Mouse (Mus musculus) megakaryocyte progenitor cell, adult 5-6 weeks (primary cell): ENCODE results near the gene Anks1b. TPM values are rescaled to one million over a fixed set of nuclear protein-coding genes. Genes with fewer than 3 reads are reported as not detected.

ENCODE experiments used
- ATAC-seq: replicated peaks from 2 replicates; pipeline ENCODE4 v1.8.0; 2016; ENCODE audit warnings: mild to moderate bottlenecking, moderate TSS enrichment, inconsistent platforms; ENCODE audit not compliant: poor library complexity
- total RNA-seq, 2 experiments: library from RNA; stranded (forward) in 1 of 2; stranded (reverse) in 1 of 2; fragments of 157-497, 149-512 nt in 1 of 2; fragments of 200-1000 nt in 1 of 2; gene quantifications; 2 replicates each; pipeline versions ENCODE4 v1.2.3 to v1.2.4; 2015 to 2017

The Anks1b gene
- total RNA-seq, 2 experiments from 2014 or later, result not detected

GRCm38 (mm10) chr10:90140947-90141346 is 267.6 kb downstream of the Anks1b start:
- no peak for ATAC-seq

DNA sequence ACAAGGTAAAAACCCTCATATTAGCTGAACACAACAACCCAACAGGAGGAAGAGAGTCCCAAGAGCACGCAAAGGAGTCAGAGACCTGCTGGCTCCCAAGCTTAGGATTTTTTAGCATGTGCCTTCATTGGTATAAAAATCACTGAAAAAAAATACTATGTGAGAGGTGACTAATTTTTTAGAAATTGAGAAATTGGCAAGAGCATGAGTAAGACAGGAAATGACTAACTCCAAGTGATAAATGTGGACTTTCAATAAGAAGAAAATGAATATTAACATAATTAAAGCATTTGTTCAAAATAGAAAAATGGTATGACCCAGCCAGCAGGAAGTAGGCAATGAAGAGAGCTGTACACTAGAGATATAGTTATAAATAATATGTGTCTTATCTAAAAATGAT is 271.1 kb downstream of the Anks1b start:
- no peak for ATAC-seq

GRCm38 (mm10) chr10:90151510-90151909 is 278.2 kb downstream of the Anks1b start:
- no peak for ATAC-seq

DNA sequence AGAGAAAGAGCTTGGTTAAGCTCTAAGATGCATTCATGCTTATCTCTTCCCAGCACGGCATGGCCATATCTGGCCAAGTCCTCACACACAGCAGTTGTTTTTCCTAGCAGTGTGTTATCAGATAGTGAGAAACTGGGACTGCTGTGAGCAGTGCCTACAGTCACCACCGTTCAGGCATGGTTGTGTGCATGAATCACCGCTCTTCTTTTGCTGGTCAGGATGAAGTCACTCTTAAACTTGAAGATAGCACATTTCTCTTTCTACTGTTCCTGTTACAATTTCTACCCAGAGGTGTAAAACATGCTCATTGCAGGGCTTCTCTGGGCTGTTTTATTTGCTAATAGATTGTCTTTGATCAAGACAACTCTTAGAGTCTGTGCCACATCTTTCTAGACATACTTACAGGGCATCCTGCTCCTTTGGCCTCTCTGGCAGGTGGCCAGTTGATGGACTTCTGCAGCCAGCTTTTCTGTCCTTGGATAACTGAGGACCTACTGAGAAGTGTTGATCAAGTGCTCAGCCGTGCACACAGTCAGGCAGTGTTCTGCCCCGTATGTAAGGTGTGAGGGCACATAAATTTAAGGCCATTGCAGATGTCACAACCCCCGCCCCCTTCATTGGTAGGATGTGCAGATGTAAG is 296.8 kb downstream of the Anks1b start:
- ATAC-seq, result no peak

DNA sequence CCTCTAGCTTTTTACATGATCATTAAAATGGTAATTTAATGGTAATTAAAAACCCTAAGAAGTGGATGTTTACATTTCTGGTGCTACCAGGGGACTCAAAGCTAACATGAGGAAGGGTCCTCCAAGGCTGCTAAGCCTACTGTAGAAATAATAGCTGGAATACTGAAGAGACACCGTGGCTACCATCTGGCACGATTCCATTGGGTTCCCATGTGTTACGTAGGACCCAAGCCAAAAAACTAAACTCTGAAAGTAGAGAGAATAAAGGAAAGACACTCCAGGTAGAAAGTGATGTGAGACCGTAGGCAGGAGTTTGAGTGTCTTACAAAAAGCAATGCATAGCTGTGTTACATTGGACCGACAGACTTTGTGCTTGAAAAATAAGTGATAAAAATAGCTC is 317.1 kb downstream of the Anks1b start:
- ATAC-seq, result no peak

DNA sequence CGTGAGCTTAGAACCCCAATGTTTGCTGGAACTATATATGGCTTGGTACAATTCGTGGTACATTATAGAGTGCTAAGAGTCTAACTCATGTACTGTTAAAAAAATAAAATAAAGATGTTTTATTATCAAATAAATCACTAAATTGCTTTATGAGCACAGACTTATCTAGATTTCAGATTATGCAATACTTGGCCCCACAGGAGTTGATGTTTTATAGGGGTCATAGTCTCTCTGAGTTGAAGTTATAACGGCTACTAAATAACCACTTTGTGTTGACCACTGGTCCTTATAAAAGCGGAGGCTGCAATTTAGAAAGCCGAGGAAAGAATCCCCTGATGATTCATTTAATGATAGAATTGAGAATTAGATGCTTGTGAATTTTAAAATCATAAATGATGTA is 323.6 kb downstream of the Anks1b start:
- no peak for ATAC-seq

GRCm38 (mm10) chr10:90210044-90210443 is 336.7 kb downstream of the Anks1b start:
- peak; percentile 92 for ATAC-seq

DNA sequence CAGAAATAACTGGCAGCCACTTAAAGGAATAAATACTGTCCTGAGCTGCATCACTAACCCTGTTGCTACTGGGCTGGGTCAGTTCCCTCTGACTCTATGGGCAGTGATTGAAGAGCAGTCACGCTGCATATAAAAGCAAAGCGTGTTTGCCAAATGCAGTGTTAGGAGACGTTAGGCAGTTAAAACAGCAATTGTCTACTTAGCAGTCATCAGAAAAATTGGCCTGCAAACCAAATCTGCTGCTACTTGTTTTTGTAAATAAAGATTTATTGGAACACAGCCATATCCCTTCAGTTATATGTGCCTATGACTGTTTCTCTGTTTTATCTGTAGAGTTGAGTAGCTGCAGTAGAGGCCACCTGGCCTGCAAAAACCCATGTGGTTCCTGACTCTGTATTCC is 347.2 kb downstream of the Anks1b start:
- ATAC-seq, result no peak

DNA sequence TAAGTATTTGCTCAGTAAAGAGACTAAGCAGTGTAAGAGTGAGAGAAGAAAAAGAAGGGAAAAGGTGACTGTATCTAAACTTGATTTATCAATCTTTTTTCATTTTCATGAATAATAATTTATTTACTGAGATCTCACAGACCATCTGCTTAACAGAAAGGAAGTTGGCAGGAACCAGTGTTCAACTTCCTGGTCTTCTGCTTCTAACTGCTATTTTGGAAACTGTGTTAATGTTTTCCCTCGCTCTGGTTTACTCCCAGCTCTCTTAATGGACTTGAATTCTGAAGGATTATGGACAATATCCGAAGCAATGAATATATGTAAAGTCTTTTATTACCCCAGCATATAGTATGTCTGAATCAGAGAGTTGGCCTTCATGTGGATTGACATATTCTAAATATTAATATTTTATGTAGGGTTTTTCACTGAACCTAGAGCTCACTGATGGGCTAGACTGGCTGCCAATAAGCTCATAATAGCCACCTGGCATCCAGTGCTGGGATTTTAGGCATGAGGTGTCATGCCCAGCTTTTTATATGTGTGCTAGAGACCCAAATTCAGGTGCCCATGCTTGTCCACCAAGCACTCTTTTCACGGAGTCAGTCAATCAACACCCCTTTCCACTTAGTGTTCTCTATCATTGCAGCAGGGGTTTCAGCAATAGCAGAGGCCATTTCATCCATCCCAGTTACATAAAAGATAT is 349.6 kb downstream of the Anks1b start:
- no peak for ATAC-seq

DNA sequence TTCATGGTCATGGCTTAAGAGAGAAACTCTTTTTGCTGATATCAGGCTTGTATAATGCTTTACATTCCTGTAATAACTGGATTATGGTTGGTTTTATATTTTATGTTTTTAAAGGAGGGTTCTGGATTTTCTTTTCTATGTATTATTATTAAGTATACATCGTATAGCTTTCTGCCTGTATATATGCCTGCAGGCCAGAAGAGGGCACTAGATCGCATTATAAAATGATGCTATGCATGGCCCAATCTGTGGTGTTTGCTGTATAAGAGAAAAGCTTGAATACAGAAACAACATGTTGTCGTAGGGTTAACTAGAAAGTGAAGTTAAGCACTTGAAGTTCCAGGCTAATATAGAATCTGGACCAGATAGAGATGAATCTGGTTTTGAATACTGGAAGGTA is 362.0 kb downstream of the Anks1b start:
- ATAC-seq, result 0 out of 2 replicates have a peak, but pooled peaks have one; percentile 42

- ATAC-seq, result no peak
Observed at GRCm38 (mm10) chr10:90237290-90237689, 364.0 kb downstream of the Anks1b start.

GRCm38 (mm10) chr10:90258944-90259714 is 385.8 kb downstream of the Anks1b start:
- no peak for ATAC-seq

DNA sequence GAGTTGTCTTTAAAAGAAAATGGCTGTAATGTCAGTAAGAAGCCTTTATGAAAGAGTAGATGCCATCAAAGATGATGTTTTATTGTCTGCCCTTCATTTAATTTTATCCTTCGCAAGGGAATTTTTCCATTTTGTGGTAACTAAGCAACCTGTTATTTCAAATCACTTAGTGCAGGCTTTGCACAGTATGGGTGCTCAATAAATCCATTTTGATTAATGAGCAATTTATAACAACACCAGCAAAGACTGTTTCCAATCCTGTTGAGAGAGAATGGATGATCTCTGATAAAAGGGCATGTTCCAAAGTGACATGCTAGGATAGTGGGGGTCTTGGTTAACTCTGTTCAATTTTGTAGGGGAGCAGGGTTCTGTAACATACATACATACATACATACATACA is 398.0 kb downstream of the Anks1b start:
- ATAC-seq, result no peak

DNA sequence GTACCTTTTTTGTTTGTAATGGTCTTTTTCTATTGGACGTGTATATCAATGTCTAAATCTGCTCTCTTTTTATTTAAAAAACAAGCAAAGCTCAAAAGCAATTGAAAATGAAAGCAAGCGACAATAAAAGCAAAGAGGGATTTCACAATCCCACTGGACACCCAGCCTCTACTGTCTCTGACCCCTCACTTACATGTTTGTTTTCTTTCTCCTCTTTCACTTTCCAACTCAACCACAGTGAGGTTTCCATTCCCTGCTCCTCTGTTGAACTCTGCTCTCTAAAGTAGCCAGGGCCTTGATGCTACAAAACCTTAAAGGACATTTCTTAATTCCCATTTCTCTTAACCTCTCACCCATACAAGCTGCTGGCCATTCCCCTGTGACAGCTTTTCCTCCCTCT is 400.0 kb downstream of the Anks1b start:
- ATAC-seq, result peak; percentile 96

- ATAC-seq, result no peak
Observed at GRCm38 (mm10) chr10:90286589-90286988, 413.3 kb downstream of the Anks1b start.

DNA sequence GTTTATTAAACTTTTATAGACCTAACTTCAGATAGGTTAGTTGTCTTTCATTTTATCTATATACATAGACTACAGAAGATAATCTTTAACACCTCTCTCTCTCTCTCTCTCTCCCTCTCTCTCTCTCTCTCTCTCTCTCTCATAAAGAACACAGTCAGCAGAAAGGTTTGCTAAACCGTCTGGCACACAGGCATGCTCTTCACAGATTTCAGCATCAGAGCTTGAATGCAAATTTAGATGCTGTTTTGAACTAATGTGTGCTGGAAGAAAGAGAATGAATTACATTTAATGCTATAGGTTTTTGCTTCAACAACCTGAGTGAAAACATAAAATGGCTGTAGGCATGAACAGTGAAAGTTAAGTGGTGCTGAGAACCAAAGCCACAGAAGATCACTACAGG is 429.9 kb downstream of the Anks1b start:
- no peak for ATAC-seq

DNA sequence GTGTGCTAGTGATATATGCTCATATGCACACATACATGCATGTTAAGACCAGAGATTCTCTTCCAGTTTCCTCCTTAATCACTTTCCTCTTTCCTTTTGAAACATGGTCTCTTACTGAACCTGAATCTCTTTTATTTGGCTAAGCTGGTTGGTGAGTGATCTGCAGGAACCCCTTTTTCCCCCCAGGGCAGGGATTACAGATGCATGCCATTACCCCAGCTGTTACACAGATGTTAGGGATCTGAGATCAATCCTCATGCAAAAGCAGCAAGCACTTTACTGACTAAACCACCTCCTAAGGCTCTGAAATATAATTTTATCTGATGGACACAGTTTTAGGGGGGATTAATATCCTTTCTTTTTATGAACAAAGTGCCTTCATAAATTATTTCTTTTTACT is 432.8 kb downstream of the Anks1b start:
- no peak for ATAC-seq

DNA sequence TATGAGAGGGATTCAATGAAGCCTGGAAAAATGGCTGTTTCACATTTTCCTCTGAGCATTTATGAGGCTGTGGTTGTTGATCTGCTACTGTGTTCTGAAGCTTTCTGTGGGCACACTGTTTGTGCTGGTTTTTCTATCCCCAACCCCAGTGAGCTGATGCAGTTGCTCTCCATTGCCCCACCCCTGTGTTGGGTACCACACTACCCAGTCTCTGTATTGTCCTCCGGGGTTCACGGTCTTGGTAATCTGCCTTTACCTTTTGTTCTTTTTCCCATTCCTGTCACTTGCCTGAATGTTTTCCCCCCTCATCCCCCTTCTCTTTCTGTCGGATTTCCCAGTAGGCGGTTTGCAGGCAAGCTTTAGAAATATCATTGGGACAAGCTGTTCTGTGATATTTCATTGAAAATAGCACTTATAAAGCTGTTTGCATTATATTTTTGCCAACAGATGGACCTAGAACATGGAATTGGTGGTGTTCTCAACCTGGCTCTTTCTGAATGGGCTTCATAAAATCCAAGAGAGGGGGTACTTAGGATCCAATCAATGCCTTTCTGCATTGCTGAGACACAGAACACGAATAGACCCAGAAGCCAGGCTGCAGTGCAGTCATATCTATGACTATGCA is 434.7 kb downstream of the Anks1b start:
- ATAC-seq, result no peak

DNA sequence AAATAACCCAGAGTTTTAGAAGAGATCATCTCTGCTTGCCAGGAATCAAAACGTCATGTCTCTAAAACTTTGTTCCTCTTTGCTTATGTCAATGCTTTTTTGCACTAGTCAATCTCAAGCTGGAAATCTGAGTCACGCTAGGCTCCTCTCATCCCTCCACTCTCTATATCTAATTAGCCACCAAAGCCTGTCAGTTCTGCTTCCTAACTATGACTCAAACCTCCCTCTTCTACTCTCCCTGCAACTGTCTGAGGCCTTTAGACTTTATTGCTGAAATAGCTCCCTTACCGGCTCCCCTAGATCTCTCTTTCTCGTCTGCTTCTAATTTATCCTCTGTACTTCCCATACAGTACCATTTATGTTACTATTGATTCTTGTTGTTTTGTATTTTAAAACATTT is 456.5 kb downstream of the Anks1b start:
- ATAC-seq, result no peak

DNA sequence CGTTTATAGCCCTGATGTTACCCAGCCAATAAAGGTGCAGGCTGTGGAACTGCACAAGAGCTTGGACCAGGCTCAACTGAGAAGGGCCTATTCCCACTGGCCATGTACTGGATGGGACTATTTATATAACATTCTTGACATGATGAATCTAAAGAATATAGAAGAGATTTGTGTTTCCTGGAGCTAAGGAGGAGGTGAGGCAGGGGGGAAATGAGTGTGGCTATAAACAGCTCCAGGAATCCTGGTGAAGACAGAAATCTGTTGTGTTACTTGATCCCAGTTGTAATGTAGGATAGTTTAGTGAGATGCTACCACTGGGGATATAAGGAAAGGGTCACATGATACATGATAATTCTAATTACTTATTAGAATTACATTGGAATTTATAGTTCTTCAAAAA is 472.1 kb downstream of the Anks1b start:
- ATAC-seq, result no peak

DNA sequence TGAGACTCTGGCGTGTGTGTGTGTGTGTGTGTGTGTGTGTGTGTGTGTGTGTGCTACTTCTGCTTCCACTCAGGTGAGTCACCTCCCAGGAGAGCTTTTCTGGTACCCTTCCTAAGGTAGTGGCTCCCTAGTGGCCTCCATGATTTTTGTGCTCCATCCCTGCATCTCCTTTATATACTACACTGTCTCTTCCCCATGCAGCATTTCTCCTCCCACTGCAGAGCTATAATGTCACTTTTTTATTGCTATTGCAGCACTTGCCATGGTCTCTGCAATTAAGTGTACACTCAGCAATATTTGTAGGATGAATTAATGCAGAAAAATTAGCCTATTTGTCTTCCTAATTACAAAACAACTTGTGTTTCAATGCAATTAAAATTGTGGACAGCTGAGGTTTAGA is 482.9 kb downstream of the Anks1b start:
- ATAC-seq, result no peak
